Mouse (Mus musculus) lung, postnatal 0 days (tissue): Measurements from ENCODE around the gene Hap1. TPM values are rescaled to one million over a fixed set of nuclear protein-coding genes. Genes with fewer than 3 reads are reported as not detected.

ENCODE experiments used
- ATAC-seq: fragments of 200-750 bp; cut with Nextera tagmentation; 2 replicates; pipeline ENCODE4 v1.8.0; 2017; ENCODE audit warnings: moderate library complexity
- DNase-seq: peaks from one replicate; pipeline ENCODE4 v3.0.0-alpha.2; 2016; ENCODE audit warnings: low spot score
- H3K27ac ChIP-seq: fragments of 300-500 bp; sonication (generic); 2 replicates; pipeline ENCODE4 v1.5.1; 2014; ENCODE audit warnings: antibody characterized with exemption, mild to moderate bottlenecking, low read length, mixed read lengths
- H3K27me3 ChIP-seq: fragments of 300-500 bp; sonication (generic); replicated peaks from 2 replicates; pipeline ENCODE4 v1.6.1; 2014; ENCODE audit warnings: low read length, mixed read lengths; ENCODE audit not compliant: insufficient read depth
- H3K36me3 ChIP-seq: fragments of 300-500 bp; sonication (generic); 2 replicates; pipeline ENCODE4 v1.6.1; 2014; ENCODE audit warnings: low read length, mixed read lengths; ENCODE audit not compliant: insufficient read depth
- H3K4me1 ChIP-seq: fragments of 300-500 bp; sonication (generic); 2 replicates; pipeline ENCODE4 v1.6.1; 2014; ENCODE audit warnings: antibody characterized with exemption, low read depth, low read length, mixed read lengths; ENCODE audit not compliant: insufficient read depth
- H3K4me2 ChIP-seq: fragments of 300-500 bp; sonication (generic); replicated peaks from 2 replicates; pipeline ENCODE4 v1.6.1; 2014; ENCODE audit warnings: low read depth, mild to moderate bottlenecking, low read length, moderate library complexity, mixed read lengths
- H3K4me3 ChIP-seq: fragments of 300-500 bp; sonication (generic); 2 replicates; pipeline ENCODE4 v1.5.1; 2014; ENCODE audit warnings: low read depth, low read length
- H3K9ac ChIP-seq: fragments of 300-500 bp; sonication (generic); replicated peaks from 2 replicates; pipeline ENCODE4 v1.6.1; 2014; ENCODE audit warnings: low read depth, mild to moderate bottlenecking
- H3K9me3 ChIP-seq: fragments of 300-500 bp; sonication (generic); 2 replicates; pipeline ENCODE4 v1.6.1; 2016; ENCODE audit warnings: low read length, mixed read lengths
- CTCF ChIP-seq: IDR thresholded peaks from 2 replicates; pipeline ENCODE4 v1.5.1; 2016; ENCODE audit warnings: antibody characterized with exemption, mild to moderate bottlenecking
- EP300 ChIP-seq: IDR thresholded peaks from 2 replicates; pipeline ENCODE4 v1.6.1; 2016; ENCODE audit warnings: antibody characterized with exemption, mild to moderate bottlenecking, control low read depth
- WGBS: fragments of 180-500 bp; shearing (Covaris S2); extraction: QIAGEN DNeasy Blood & Tissue Kit; methylation state at CpG from one replicate; pipeline ENCODE4 v1.1.7; 2014; 5-methylcytosine and 5-hydroxymethylcytosine counted together
- polyA plus RNA-seq: library from polyadenylated mRNA; unstranded; fragments of >200 nt; fragmentation: Nextera tagmentation; extraction: Ambion mirVana; gene quantifications from 2 replicates; pipeline ENCODE4 v1.2.1, GENCODE M21; 2015

Gene Hap1
- polyA plus RNA-seq, 1 experiment from 2014 or later = 6.4 TPM

DNA sequence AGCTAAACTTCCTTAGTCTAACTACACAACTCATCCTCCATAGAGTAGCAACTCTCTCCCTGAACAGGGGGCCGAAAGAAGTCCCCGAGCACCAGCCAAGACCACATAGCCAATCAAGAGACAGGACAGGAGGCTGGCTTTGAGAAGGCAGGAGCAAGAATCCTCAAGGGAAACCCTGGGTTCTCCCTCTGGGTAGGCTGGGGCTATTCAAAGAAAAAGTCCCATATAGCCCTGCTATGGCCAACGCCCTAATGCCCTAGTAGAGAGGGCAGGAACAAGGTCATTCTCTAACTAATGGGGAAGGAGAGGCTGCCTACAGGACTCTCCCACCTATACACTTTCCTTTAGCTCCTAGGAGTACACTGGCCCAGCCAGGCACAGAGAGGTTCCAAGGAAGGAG is 29.1 kb upstream of the Hap1 start:
- DNase-seq (no peak), ATAC-seq (no peak)
- Histone ChIP-seq H3K9ac (no peak overlapping the region), H3K4me2 (no peak overlapping the region), H3K27me3 (no peaks in the 10 kb centered on the region), H3K4me3 (no peak overlapping the region), H3K9me3 (no peaks in the 10 kb centered on the region), H3K4me1 (peaks cover 36% of the 10 kb centered on the region), H3K36me3 (peaks cover 37% of the 10 kb centered on the region), H3K27ac (no peak overlapping the region)
- TF ChIP-seq CTCF (no peak), EP300 (no peak)
- 96% methylated on average over 3 of the region's 3 CpGs for WGBS

DNA sequence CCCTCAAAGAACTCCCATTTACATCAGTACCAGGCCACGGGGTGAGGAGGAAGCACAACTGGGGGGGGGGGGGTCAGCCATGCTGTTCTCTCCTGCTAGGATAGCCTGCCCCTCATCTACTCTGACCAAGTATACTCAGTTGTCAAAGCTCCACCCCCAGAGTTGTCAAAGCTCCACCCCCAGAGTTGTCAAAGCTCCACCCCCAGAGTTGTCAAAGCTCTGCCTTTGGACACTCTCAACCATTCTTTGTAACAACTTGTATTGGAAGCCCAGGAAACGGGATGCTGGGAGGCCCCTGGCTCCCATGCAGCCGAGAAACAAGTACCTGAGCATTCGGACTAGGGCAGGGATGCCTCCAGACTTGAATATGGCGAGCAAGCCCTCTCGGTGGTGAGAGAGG is 26.8 kb upstream of the Hap1 start:
- TF ChIP-seq EP300 (no peak), CTCF (no peak)
- H3K9me3 ChIP-seq = no peaks in the 10 kb centered on the region
- H3K4me1 ChIP-seq = peaks cover 15% of the 10 kb centered on the region
- H3K9ac ChIP-seq = no peak overlapping the region
- no peak overlapping the region for H3K27ac ChIP-seq
- H3K27me3 ChIP-seq = no peaks in the 10 kb centered on the region
- peaks cover 50% of the 10 kb centered on the region for H3K36me3 ChIP-seq
- no peak overlapping the region for H3K4me3 ChIP-seq
- no peak overlapping the region for H3K4me2 ChIP-seq
- DNase-seq (no peak), ATAC-seq (no peak)
- WGBS = 83% methylated on average over 6 of the region's 6 CpGs

DNA sequence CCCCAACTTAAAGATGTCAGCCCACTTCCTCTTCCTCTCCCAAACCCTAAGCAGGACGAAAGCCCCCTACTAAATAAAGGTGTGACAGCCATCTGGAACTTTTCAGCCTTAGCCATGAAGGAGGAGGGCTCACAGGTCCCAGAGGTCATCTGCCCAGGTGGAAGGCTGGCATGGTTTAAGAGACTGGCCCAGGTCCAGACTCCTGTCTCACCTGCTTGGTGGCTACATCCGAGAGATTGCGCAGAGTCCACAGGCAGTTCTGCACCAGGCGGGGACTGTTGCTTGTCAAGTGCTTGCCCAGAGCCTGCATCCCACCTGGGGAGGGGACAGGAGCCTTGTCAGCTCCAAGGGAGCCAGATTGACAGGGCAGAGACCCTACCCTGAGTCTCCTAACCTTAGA is 23.4 kb upstream of the Hap1 start:
- no peak overlapping the region for H3K4me2 ChIP-seq
- WGBS = 86% methylated on average over 4 of the region's 4 CpGs
- no peak for TF ChIP-seq EP300
- no peak for TF ChIP-seq CTCF

DNA sequence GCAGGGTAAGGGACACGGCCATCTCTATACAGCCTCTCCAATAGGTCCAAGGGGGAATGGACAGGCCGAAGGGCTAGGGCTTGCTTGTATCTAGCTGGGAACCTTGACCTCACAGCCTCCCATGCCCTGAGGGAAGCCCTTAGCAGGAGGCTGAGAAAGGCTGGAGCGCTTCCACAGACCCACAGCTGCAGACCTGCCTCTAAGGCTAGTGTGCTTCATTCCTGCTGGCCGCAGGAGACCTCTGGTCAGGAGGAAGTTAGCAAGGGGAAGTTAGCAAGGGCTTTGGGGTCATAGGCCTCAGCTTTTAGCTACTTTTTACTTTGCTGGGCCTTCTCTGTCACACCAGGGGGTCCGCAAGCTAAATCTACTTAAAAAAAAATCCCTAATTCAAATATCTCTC is 22.5 kb upstream of the Hap1 start:
- ATAC-seq (no peak), DNase-seq (no peak)
- Histone ChIP-seq H3K36me3 (peaks cover 57% of the 10 kb centered on the region), H3K27ac (no peak overlapping the region), H3K9ac (no peak overlapping the region), H3K4me1 (no peaks in the 10 kb centered on the region), H3K9me3 (no peaks in the 10 kb centered on the region), H3K4me2 (no peak overlapping the region), H3K4me3 (no peak overlapping the region), H3K27me3 (no peaks in the 10 kb centered on the region)
- WGBS = 92% methylated on average over 5 of the region's 5 CpGs
- no peak for TF ChIP-seq CTCF
- TF ChIP-seq EP300 = no peak

More for the DNA sequence above, 23.4 kb upstream of the Hap1 start:
- no peak for DNase-seq
- H3K27me3 ChIP-seq = no peaks in the 10 kb centered on the region
- H3K4me1 ChIP-seq = no peaks in the 10 kb centered on the region
- H3K36me3 ChIP-seq = peaks cover 55% of the 10 kb centered on the region
- no peak overlapping the region for H3K9ac ChIP-seq
- no peak for ATAC-seq
- H3K4me3 ChIP-seq = no peak overlapping the region
- H3K9me3 ChIP-seq = no peaks in the 10 kb centered on the region
- no peak overlapping the region for H3K27ac ChIP-seq

DNA sequence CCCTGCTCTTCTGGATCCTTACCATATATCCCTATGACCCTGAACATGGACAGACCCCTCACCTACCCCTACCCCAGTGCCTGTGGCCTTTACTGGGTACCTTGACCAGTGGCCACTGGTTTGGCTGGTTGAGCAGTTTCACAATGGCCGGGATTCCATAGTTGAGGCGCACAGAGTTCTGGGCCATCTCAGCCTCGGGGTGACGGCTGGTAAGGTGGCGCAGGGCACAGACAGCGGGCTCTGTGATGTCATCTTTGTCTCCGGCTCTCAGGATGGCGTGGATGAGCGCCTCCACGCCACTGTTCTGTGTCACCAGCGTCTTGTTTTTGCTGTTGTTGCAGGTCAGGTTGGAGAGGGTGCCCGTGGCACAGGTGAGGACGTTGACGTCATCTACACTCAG is 22.1 kb upstream of the Hap1 start:
- Histone ChIP-seq H3K27me3 (no peaks in the 10 kb centered on the region), H3K4me3 (no peak overlapping the region), H3K27ac (no peak overlapping the region), H3K4me1 (no peaks in the 10 kb centered on the region), H3K9ac (no peak overlapping the region), H3K4me2 (no peak overlapping the region), H3K36me3 (peaks cover 58% of the 10 kb centered on the region), H3K9me3 (no peaks in the 10 kb centered on the region)
- 94% methylated on average over 14 of the region's 14 CpGs for WGBS
- DNase-seq (no peak), ATAC-seq (no peak)
- TF ChIP-seq EP300 (no peak), CTCF (no peak)

DNA sequence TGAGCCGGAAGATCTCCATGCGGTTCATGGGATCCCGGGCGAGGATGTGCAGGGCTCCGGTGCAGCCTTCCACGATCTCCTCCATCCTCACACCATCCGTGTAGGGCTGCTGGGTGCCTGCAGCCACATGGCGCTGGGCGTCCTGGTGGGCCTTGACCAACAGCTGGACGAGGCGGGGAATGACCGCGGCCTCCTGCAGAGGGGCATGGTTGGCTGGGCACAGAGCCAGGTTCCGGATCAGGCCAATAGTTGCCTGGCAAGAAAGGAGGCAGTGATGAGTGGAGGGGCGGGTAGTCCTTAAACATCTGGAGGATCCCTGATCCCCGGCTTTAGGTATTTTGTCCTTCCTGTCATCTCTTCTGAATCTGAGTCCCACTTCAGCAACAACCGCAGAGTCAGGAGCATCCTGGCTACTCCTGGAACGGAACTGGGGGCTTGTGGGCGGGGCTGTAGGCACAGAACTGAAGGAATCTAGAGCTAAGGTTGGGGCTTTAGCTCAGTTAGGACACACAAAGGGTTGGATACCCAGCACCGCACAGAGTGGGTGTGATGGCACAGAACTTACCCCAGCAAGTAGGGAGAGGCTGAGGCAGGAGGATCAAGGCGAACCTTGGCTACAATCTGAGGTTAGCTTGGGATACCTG is 20.9 kb upstream of the Hap1 start:
- no peak overlapping the region for H3K4me2 ChIP-seq
- ATAC-seq (no peak; the same call in 1 of the 2 replicates), DNase-seq (no peak)
- H3K27me3 ChIP-seq = no peaks in the 10 kb centered on the region
- 89% methylated on average over 21 of the region's 21 CpGs for WGBS
- H3K4me1 ChIP-seq = no peaks in the 10 kb centered on the region
- no peak overlapping the region for H3K9ac ChIP-seq
- H3K4me3 ChIP-seq = no peak overlapping the region
- TF ChIP-seq EP300 (no peak), CTCF (no peak)
- peaks cover 67% of the 10 kb centered on the region for H3K36me3 ChIP-seq
- no peaks in the 10 kb centered on the region for H3K9me3 ChIP-seq
- no peak overlapping the region for H3K27ac ChIP-seq

DNA sequence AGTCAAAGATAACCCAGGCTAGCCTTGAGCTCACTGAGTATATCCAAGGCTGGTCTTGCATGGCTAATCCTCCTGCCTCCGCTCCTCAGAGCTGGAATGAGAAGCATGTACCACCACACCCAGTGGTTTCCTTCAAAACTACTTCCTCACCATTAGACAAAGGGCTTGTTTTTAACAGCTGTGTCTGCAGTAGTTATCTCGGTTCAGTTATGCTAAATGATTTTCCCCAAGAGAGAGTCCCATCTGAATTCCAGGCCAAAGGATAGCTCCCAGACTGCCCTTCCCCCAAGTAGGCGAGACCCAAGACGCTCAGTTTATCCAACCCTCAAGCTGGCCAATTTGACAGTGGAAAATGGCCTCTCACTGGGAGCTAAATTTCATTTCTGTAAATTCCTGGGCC is 20.1 kb upstream of the Hap1 start:
- WGBS = 58% methylated on average over 4 of the region's 4 CpGs
- no peak overlapping the region for H3K4me3 ChIP-seq
- H3K9ac ChIP-seq = no peak overlapping the region
- no peaks in the 10 kb centered on the region for H3K9me3 ChIP-seq
- no peak overlapping the region for H3K27ac ChIP-seq
- ATAC-seq = no peak
- no peak for DNase-seq
- H3K36me3 ChIP-seq = peaks cover 70% of the 10 kb centered on the region
- H3K4me2 ChIP-seq = no peak overlapping the region
- TF ChIP-seq EP300 (0 out of 2 replicates have a peak, but pooled peaks have one; percentile 9), CTCF (no peak)
- H3K4me1 ChIP-seq = no peaks in the 10 kb centered on the region
- no peaks in the 10 kb centered on the region for H3K27me3 ChIP-seq
